ENCODE assay signal across 8 mouse cellular contexts in the genomic region with DNA sequence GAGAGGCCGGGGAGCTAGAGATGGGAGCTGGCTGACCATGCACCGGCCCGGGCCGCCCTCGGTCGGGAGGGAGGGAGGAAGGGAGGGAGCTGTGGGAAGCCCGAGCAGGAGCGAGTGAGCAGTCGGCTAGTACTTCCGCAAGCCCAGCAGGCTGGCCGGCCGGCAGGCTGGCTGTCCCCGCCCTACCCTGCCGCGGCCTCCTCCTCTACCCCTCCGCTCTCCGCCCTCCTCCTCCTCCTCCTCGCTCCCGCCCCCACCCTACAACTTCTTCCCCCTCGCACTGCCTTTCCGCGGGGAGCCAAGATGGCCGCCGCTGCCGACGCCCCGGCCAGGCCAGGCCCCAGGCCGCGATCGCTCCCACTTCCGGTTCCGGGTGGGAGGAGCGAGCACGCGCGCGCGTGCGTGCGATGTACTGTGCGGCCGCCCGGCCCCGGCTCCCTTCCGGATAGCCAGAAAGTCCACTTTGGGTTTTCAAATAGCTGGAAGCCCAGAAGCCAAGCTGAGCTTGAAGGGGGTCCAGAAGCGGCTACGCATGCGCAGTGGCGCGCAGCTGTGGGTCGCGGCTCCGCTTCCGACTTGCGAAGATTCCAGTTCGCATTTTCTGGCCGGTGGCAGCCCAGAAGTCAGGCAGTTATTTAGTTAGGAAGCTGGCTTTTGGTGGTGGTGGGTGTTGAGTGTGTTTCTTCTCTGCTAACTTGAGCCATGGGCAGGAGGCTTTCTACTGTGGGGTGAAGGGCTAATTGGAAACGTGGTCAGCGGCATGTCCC. TPM values are rescaled to one million over a fixed set of nuclear protein-coding genes. Genes with fewer than 3 reads are reported as not detected.
DNase-seq lines count a peak whose midpoint lies in the region; ATAC-seq and TF ChIP-seq lines count a peak whose summit lies in the region.

TSS of gene Actr3 (minus strand) at position 359 of the 767 bp plus-strand sequence.

- peak within 1 kb of the TSS; percentile 78 for H3K4me2 ChIP-seq in hindbrain, postnatal 0 days (ENCODE audit: low read depth, low read length)

- no peaks in the 10 kb centered on the region for H3K27me3 ChIP-seq in hindbrain, postnatal 0 days (ENCODE audit: insufficient read depth, low read length)

- peak within 1 kb of the TSS; percentile 98 for H3K27ac ChIP-seq in gastrocnemius, adult 2 months
- H3K27ac ChIP-seq in hindbrain, postnatal 0 days = peak within 1 kb of the TSS; percentile 96
- peak within 1 kb of the TSS; percentile 97 for H3K27ac ChIP-seq in left cerebral cortex, adult 2 months

- under 1% methylated on average over 46 of the region's 59 CpGs for WGBS in hindbrain, postnatal 0 days

- ATAC-seq in common myeloid progenitor, adult 5-6 weeks (replicated peaks; ENCODE audit: low read depth, poor library complexity, severe bottlenecking) = peak; percentile 75
- peak; percentile 98 for ATAC-seq in hindbrain, postnatal 0 days
- ATAC-seq in megakaryocyte, adult 5-6 weeks (ENCODE audit: poor library complexity, severe bottlenecking) = peak; percentile 71

- peaks cover 13% of the 10 kb centered on the region for H3K4me1 ChIP-seq in hindbrain, postnatal 0 days (ENCODE audit: insufficient read depth, low read length)

- intact Hi-C loops in gastrocnemius, adult 2 months (cut with DNase I) = no loop called here
- intact Hi-C loops in left cerebral cortex, adult 2 months (cut with DNase I) = loop anchor here (1.0 kb wide), 1 partner anchor 125 kb away; the partner anchor contains the start of gene Slc35f5

- no peaks in the 10 kb centered on the region for H3K9me3 ChIP-seq in hindbrain, postnatal 0 days (ENCODE audit: low read length)

- DNase-seq in ZHBTc4 (ENCODE audit: low read depth, low spot score) = peak; percentile 100
- peak; percentile 100 for DNase-seq in gastrocnemius, adult 2 months
- peak; percentile 100 for DNase-seq in hindbrain, postnatal 0 days (ENCODE audit: low spot score)
- peak; percentile 100 for DNase-seq in left cerebral cortex, adult 2 months (ENCODE audit: extremely low spot score in 1 of 2, low spot score in 2 of 2)
- peak; percentile 100 for DNase-seq in right cerebral cortex, adult 2 months (ENCODE audit: low spot score in 2 of 2)
- DNase-seq in urinary bladder, postnatal 14 days (ENCODE audit: low spot score) = peak; percentile 100

- H3K9ac ChIP-seq in hindbrain, postnatal 0 days (replicated peaks; ENCODE audit: low read length) = peak within 1 kb of the TSS; percentile 88

- peak within 1 kb of the TSS; percentile 95 for H3K4me3 ChIP-seq in gastrocnemius, adult 2 months
- peak within 1 kb of the TSS; percentile 80 for H3K4me3 ChIP-seq in hindbrain, postnatal 0 days (ENCODE audit: low read length)
- H3K4me3 ChIP-seq in left cerebral cortex, adult 2 months = peak within 1 kb of the TSS; percentile 91

- no peak for TF ChIP-seq CTCF in gastrocnemius, adult 2 months (IDR thresholded peaks at IDR 0.05)
- TF ChIP-seq CTCF in hindbrain, postnatal 0 days (IDR thresholded peaks at IDR 0.05; ENCODE audit: low read depth) = no peak
- no peak for TF ChIP-seq CTCF in left cerebral cortex, adult 2 months (IDR thresholded peaks at IDR 0.05)

- H3K36me3 ChIP-seq in hindbrain, postnatal 0 days (ENCODE audit: insufficient read depth, low read length) = no peaks in the 10 kb centered on the region

RNA-seq across cellular contexts. Expression of gene Actr3, which starts in this region (rescaled TPM):
- total RNA-seq in common myeloid progenitor, adult 5-6 weeks (2017) = 560 and 730 TPM in 2 replicates
- total RNA-seq in gastrocnemius, adult 2 months (2021) = 10 to 100 TPM; 35.6 to 45.1 TPM
- total RNA-seq in hindbrain, postnatal 0 days (2014; rRNA removed) = 130 and 138 TPM in 2 replicates
- 180 and 186 TPM in 2 replicates for polyA plus RNA-seq in hindbrain, postnatal 0 days (2015; fragmentation: Nextera tagmentation; extraction: Ambion mirVana)
- 100 to 1,000 TPM; 228 to 240 TPM for total RNA-seq in left cerebral cortex, adult 2 months (2021)
- 1,201 and 1,297 TPM in 2 replicates for total RNA-seq in megakaryocyte, adult 5-6 weeks (2015)
- total RNA-seq in megakaryocyte, adult 5-6 weeks (2017) = 1,894 and 2,105 TPM in 2 replicates

Comparison
In these comparisons a context has a peak if more than half of its experiments do, and no peak if none do; other contexts are left out.
1. Peak in every context shown above with its lines: DNase-seq, ATAC-seq, H3K4me3 ChIP-seq and H3K27ac ChIP-seq.